Mouse (Mus musculus) liver, embryonic 14.5 days (tissue): ENCODE results near the gene Galntl6. TPM values are rescaled to one million over a fixed set of nuclear protein-coding genes. Genes with fewer than 3 reads are reported as not detected.

ENCODE experiments used
- ATAC-seq: fragments of 200-750 bp; cut with Nextera tagmentation; 2 replicates; pipeline ENCODE4 v1.8.0; 2017; ENCODE audit warnings: moderate number of reproducible peaks, mild to moderate bottlenecking, moderate library complexity; ENCODE audit not compliant: insufficient read depth
- DNase-seq, 3 experiments: peaks; one replicate each; pipeline ENCODE4 v3.0.0-alpha.2; 2012 to 2013; ENCODE audit warnings: low read depth in 3 of 3, low spot score in 3 of 3
- H3K27ac ChIP-seq: fragments of 300-500 bp; sonication (generic); 2 replicates; pipeline ENCODE4 v1.5.1; 2014; ENCODE audit warnings: moderate library complexity, mild to moderate bottlenecking, control low read depth, inconsistent platforms
- H3K27me3 ChIP-seq: fragments of 300-500 bp; sonication (generic); 2 replicates; pipeline ENCODE4 v1.6.1; 2014; ENCODE audit warnings: mild to moderate bottlenecking, low read length, moderate library complexity; ENCODE audit not compliant: control insufficient read depth, insufficient read depth
- H3K36me3 ChIP-seq: fragments of 300-500 bp; sonication (generic); replicated peaks from 2 replicates; pipeline ENCODE4 v1.6.1; 2014; ENCODE audit warnings: low read depth; ENCODE audit not compliant: control insufficient read depth, insufficient read depth
- H3K4me1 ChIP-seq, 2 experiments: fragments of 200-500 bp in 1 of 2; fragments of 300-500 bp in 1 of 2; sonication (generic) in 1 of 2; replicated peaks; 2 replicates each; pipeline ENCODE4 v1.6.1; 2012 to 2014; ENCODE audit warnings: antibody characterized with exemption in 1 of 2, inconsistent platforms in 1 of 2, low read length in 1 of 2; ENCODE audit not compliant: control insufficient read depth in 2 of 2, insufficient read depth in 2 of 2
- H3K4me2 ChIP-seq: fragments of 300-500 bp; sonication (generic); 2 replicates; pipeline ENCODE4 v1.6.1; 2014; ENCODE audit warnings: low read depth, mild to moderate bottlenecking, control low read depth, moderate library complexity
- H3K4me3 ChIP-seq, 2 experiments: fragments of 200-500 bp in 1 of 2; fragments of 300-500 bp in 1 of 2; sonication (generic) in 1 of 2; 2 replicates each; pipeline ENCODE4 v1.5.1; 2012 to 2014; ENCODE audit warnings: low read depth in 2 of 2, low read length in 2 of 2, mild to moderate bottlenecking in 2 of 2, control low read depth in 1 of 2, inconsistent platforms in 1 of 2, moderate library complexity in 1 of 2; ENCODE audit not compliant: insufficient read depth in 1 of 2
- H3K9ac ChIP-seq: fragments of 300-500 bp; sonication (generic); replicated peaks from 2 replicates; pipeline ENCODE4 v1.6.1; 2014; ENCODE audit warnings: mild to moderate bottlenecking, control low read depth, moderate library complexity
- H3K9me3 ChIP-seq: fragments of 300-500 bp; sonication (generic); 2 replicates; pipeline ENCODE4 v1.6.1; 2016; ENCODE audit warnings: low read length, mixed read lengths; ENCODE audit not compliant: control insufficient read depth
- CTCF ChIP-seq: IDR thresholded peaks from 2 replicates; pipeline ENCODE4 v1.5.1; 2016; ENCODE audit warnings: antibody characterized with exemption, low read depth, control low read depth
- EP300 ChIP-seq: IDR thresholded peaks from 2 replicates; pipeline ENCODE4 v1.6.1; 2016; ENCODE audit warnings: antibody characterized with exemption, low read depth
- WGBS: fragments of 180-500 bp; shearing (Covaris S2); extraction: QIAGEN DNeasy Blood & Tissue Kit; methylation state at CpG from one replicate; pipeline ENCODE4 v1.1.7; 2014; ENCODE audit not compliant: insufficient replicate concordance; 5-methylcytosine and 5-hydroxymethylcytosine counted together
- polyA plus RNA-seq, 2 experiments: library from polyadenylated mRNA; depleted of rRNA in 1 of 2; stranded (reverse) in 1 of 2; unstranded in 1 of 2; fragments of >200 nt; fragmentation: Nextera tagmentation in 1 of 2; extraction: Ambion mirVana in 1 of 2; gene quantifications; 2 replicates each; pipeline versions ENCODE4 v1.2.1 to v1.2.3; 2012 to 2014

The Galntl6 gene
- polyA plus RNA-seq, 2 experiments: not detected

GRCm38 (mm10) chr8:57816034-57816433 is 1096.4 kb downstream of the Galntl6 start:
- Histone ChIP-seq H3K9me3 (no peaks in the 10 kb centered on the region), H3K36me3 (no peaks in the 10 kb centered on the region), H3K4me3 (no peak overlapping the region), H3K27me3 (no peaks in the 10 kb centered on the region), H3K27ac (no peak overlapping the region), H3K4me1 (no peaks in the 10 kb centered on the region), H3K9ac (no peak overlapping the region), H3K4me2 (no peak overlapping the region)
- DNase-seq: no peak
- WGBS: 62% methylated on average over 7 of the region's 7 CpGs
- no peak for ATAC-seq
- no peak for TF ChIP-seq CTCF
- TF ChIP-seq EP300: no peak

DNA sequence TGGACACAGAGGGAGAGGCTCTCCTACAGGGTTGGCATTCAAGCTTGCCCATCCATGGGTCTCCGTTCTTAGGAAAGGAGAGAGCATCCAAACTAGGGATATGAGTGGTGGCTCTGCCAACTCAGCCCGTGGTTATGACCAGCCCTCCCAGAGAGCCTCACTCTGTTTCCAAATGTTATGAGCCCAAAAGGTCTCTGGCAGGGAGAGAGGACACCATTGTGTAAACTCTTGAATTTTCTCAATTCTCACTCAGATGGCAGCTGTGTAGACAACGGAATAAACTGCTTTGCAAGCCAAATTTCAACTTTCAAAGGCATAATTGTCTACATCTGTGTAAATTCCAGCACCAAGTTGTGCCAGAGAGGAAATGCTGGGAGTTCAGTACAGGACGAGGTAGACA is 1105.4 kb downstream of the Galntl6 start:
- TF ChIP-seq CTCF (no peak), EP300 (no peak)
- 58% methylated on average over 4 of the region's 4 CpGs for WGBS
- no peak overlapping the region for H3K9ac ChIP-seq
- H3K4me3 ChIP-seq: no peak overlapping the region
- ATAC-seq: no peak
- no peaks in the 10 kb centered on the region for H3K27me3 ChIP-seq
- no peak for DNase-seq
- no peaks in the 10 kb centered on the region for H3K36me3 ChIP-seq
- no peak overlapping the region for H3K4me2 ChIP-seq
- no peaks in the 10 kb centered on the region for H3K9me3 ChIP-seq
- no peak overlapping the region for H3K27ac ChIP-seq
- H3K4me1 ChIP-seq: no peaks in the 10 kb centered on the region

- no peak overlapping the region for H3K9ac ChIP-seq
- no peaks in the 10 kb centered on the region for H3K36me3 ChIP-seq
- no peak overlapping the region for H3K4me2 ChIP-seq
- H3K4me1 ChIP-seq: no peaks in the 10 kb centered on the region
- DNase-seq (no peak), ATAC-seq (no peak)
- no peaks in the 10 kb centered on the region for H3K27me3 ChIP-seq
- no peaks in the 10 kb centered on the region for H3K9me3 ChIP-seq
- TF ChIP-seq EP300 (no peak), CTCF (no peak)
- WGBS: 71% methylated on average over 4 of the region's 4 CpGs
- no peak overlapping the region for H3K27ac ChIP-seq
- H3K4me3 ChIP-seq: no peak overlapping the region
These were observed 1107.3 kb downstream of the Galntl6 start for GRCm38 (mm10) chr8:57805094-57805493.

DNA sequence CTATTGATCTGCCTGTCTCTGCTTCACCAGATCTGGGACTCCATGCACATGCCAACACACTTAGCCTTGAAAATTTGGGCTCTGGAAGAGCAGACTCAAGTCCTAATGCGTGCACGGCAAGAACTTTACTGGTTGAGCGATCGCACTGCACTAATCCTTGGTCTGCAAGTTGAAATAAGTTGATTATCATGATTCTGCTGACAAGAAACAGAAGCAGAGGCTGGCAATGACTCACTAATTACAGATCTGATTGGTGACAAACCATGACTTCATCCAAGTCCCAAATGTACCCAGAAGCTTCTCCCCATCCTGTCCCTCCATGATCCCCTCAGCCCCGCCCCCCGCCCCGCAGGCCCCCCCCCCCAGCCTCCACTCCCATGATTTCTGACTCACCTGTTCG is 1108.6 kb downstream of the Galntl6 start:
- 65% methylated on average over 8 of the region's 8 CpGs for WGBS

GRCm38 (mm10) chr8:57801197-57801596 is 1111.2 kb downstream of the Galntl6 start:
- no peaks in the 10 kb centered on the region for H3K4me1 ChIP-seq
- TF ChIP-seq CTCF (no peak), EP300 (no peak)
- H3K36me3 ChIP-seq: no peaks in the 10 kb centered on the region

More for the DNA sequence above, 1108.6 kb downstream of the Galntl6 start:
- Histone ChIP-seq H3K27me3 (no peaks in the 10 kb centered on the region), H3K27ac (no peak overlapping the region), H3K4me1 (no peaks in the 10 kb centered on the region), H3K9ac (no peak overlapping the region), H3K36me3 (no peaks in the 10 kb centered on the region), H3K4me3 (no peak overlapping the region), H3K9me3 (no peaks in the 10 kb centered on the region), H3K4me2 (no peak overlapping the region)
- TF ChIP-seq EP300 (no peak), CTCF (no peak)
- DNase-seq (no peak), ATAC-seq (no peak)

More at GRCm38 (mm10) chr8:57801197-57801596, 1111.2 kb downstream of the Galntl6 start:
- DNase-seq (peak in 1 of 3 experiments; percentile 10), ATAC-seq (no peak)
- 13% methylated on average over 4 of the region's 4 CpGs for WGBS
- Histone ChIP-seq H3K4me2 (no peak overlapping the region), H3K27ac (no peak overlapping the region), H3K9me3 (no peaks in the 10 kb centered on the region), H3K27me3 (no peaks in the 10 kb centered on the region), H3K9ac (no peak overlapping the region), H3K4me3 (no peak overlapping the region)
